Mouse (Mus musculus): ENCODE data around the gene Stk38l.

GRCm38 (mm10) chr6:146813007-146813406 is 88.2 kb downstream of the Stk38l start:
- TF ChIP-seq POLR2A (IDR thresholded peaks at IDR 0.05; ENCODE audit: borderline replicate concordance, low read depth, low read length), result no peak
- no peak for TF ChIP-seq CTCF (IDR thresholded peaks at IDR 0.05; ENCODE audit: low read depth, low read length)

Data from bone marrow macrophage, adult 2 months (primary cell).